Mouse (Mus musculus) hindbrain, embryonic 16.5 days (tissue): ENCODE measurements around the gene Traf1. TPM values are rescaled to one million over a fixed set of nuclear protein-coding genes. Genes with fewer than 3 reads are reported as not detected.

ENCODE experiments used
- ATAC-seq: fragments of 200-750 bp; cut with Nextera tagmentation; 2 replicates; pipeline ENCODE4 v1.8.0; 2017; ENCODE audit warnings: moderate TSS enrichment, moderate library complexity
- H3K27ac ChIP-seq: fragments of 300-500 bp; sonication (generic); 2 replicates; pipeline ENCODE4 v1.5.1; 2014; ENCODE audit warnings: low read depth, mild to moderate bottlenecking, control low read depth, low read length, moderate library complexity
- H3K27me3 ChIP-seq: fragments of 300-500 bp; sonication (generic); replicated peaks from 2 replicates; pipeline ENCODE4 v1.6.1; 2014; ENCODE audit warnings: low read length; ENCODE audit not compliant: control insufficient read depth, insufficient read depth
- H3K36me3 ChIP-seq: fragments of 300-500 bp; sonication (generic); 2 replicates; pipeline ENCODE4 v1.6.1; 2014; ENCODE audit warnings: mild to moderate bottlenecking, low read length, moderate library complexity, mixed read lengths; ENCODE audit not compliant: control insufficient read depth, insufficient read depth
- H3K4me1 ChIP-seq: fragments of 300-500 bp; sonication (generic); 2 replicates; pipeline ENCODE4 v1.6.1; 2014; ENCODE audit warnings: low read depth, low read length; ENCODE audit not compliant: control insufficient read depth, insufficient read depth
- H3K4me2 ChIP-seq: fragments of 300-500 bp; sonication (generic); 2 replicates; pipeline ENCODE4 v1.6.1; 2014; ENCODE audit warnings: mild to moderate bottlenecking, low read length, control low read depth, moderate library complexity
- H3K4me3 ChIP-seq: fragments of 300-500 bp; sonication (generic); 2 replicates; pipeline ENCODE4 v1.5.1; 2014; ENCODE audit warnings: mild to moderate bottlenecking, low read length, control low read depth, moderate library complexity
- H3K9ac ChIP-seq: fragments of 300-500 bp; sonication (generic); 2 replicates; pipeline ENCODE4 v1.6.1; 2014; ENCODE audit warnings: low read depth, mild to moderate bottlenecking, control low read depth, low read length, moderate library complexity
- H3K9me3 ChIP-seq: fragments of 300-500 bp; sonication (generic); 2 replicates; pipeline ENCODE4 v1.6.1; 2014; ENCODE audit warnings: mild to moderate bottlenecking, low read length, moderate library complexity; ENCODE audit not compliant: control insufficient read depth
- WGBS: fragments of 180-500 bp; shearing (Covaris S2); extraction: QIAGEN DNeasy Blood & Tissue Kit; methylation state at CpG from one replicate; pipeline ENCODE4 v1.1.7; 2014; 5-methylcytosine and 5-hydroxymethylcytosine counted together
- polyA plus RNA-seq: library from polyadenylated mRNA; unstranded; fragments of >200 nt; fragmentation: Nextera tagmentation; extraction: Ambion mirVana; gene quantifications from 2 replicates; pipeline ENCODE4 v1.2.1, GENCODE M21; 2015

Gene Traf1
- polyA plus RNA-seq, 1 experiment from 2014 or later = 2.5 TPM

DNA sequence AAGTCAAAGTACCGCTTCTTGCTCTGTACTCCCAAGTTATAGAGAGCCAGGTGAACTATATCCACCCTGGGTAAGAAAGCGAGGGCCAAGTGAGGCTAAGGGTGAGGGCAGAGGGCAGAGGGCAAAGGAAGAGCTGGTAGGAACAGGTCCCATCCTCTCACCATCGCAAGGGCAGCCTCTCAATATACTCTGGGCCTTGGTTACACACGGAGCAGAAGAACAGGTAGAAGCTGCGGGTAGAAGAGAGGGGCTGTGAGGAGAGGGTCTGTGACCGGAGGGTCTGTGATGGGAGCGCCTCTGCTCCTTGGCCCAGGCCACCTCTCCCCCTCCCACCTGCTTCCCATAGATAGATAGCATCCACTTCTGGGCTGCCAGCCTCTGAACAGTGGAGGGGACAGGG lies 58.4 kb downstream of the Traf1 start:
- no peak overlapping the region for H3K27ac ChIP-seq
- no peaks in the 10 kb centered on the region for H3K36me3 ChIP-seq
- no peaks in the 10 kb centered on the region for H3K27me3 ChIP-seq
- no peak for ATAC-seq
- no peak overlapping the region for H3K9ac ChIP-seq
- H3K9me3 ChIP-seq = no peaks in the 10 kb centered on the region
- H3K4me1 ChIP-seq = peaks cover 8% of the 10 kb centered on the region
- WGBS = 93% methylated on average over 7 of the region's 7 CpGs
- no peak overlapping the region for H3K4me3 ChIP-seq
- H3K4me2 ChIP-seq = no peak overlapping the region

DNA sequence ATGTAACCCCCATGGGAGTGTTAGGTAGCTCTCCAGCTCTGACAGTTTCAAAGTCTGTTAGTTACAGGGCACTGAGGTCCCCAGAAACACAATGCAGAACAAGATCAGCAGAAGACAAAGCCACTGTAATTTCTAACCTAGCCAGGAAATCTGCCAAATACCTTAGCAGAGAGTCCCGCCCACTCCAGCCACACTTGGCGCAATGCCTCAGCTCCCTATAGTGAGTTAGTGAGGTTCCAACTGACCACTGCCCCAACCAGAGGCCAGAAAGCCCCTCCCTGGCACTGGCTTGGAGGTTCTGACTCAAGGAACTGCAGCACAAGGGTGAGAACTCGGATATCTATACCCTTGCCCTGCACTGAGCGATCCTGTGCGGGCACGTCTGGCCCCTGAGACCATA lies 58.8 kb downstream of the Traf1 start:
- H3K36me3 ChIP-seq = no peaks in the 10 kb centered on the region
- H3K4me2 ChIP-seq = no peak overlapping the region
- H3K9me3 ChIP-seq = no peaks in the 10 kb centered on the region
- no peaks in the 10 kb centered on the region for H3K27me3 ChIP-seq
- no peak overlapping the region for H3K4me3 ChIP-seq
- no peak overlapping the region for H3K9ac ChIP-seq
- ATAC-seq = no peak
- WGBS = 86% methylated on average over 6 of the region's 6 CpGs
- peaks cover 8% of the 10 kb centered on the region for H3K4me1 ChIP-seq
- no peak overlapping the region for H3K27ac ChIP-seq

DNA sequence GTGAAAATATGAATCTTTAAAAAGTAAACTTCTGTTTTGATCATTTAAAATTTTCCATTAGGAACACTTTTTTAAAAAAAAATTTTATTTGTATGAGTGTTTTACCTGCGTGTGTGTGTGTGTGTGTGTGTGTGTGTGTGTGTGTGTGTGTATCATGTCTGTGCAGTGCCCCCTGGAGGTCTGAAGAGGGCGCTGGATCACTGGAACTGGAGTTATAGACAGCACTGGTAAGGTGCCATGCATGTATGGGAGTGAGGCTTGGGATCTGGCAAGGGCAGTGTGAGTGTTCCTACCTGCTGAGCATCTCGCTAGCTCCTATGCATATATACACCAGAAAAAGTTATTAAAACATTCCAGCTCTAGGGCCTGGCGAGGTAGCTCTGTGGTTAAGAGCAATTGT lies 59.8 kb downstream of the Traf1 start:
- WGBS = 82% methylated on average over 4 of the region's 4 CpGs
- Histone ChIP-seq H3K27me3 (no peaks in the 10 kb centered on the region), H3K9me3 (no peaks in the 10 kb centered on the region), H3K36me3 (no peaks in the 10 kb centered on the region), H3K27ac (no peak overlapping the region), H3K4me2 (no peak overlapping the region), H3K9ac (no peak overlapping the region), H3K4me1 (peaks cover 8% of the 10 kb centered on the region), H3K4me3 (no peak overlapping the region)
- ATAC-seq = no peak

DNA sequence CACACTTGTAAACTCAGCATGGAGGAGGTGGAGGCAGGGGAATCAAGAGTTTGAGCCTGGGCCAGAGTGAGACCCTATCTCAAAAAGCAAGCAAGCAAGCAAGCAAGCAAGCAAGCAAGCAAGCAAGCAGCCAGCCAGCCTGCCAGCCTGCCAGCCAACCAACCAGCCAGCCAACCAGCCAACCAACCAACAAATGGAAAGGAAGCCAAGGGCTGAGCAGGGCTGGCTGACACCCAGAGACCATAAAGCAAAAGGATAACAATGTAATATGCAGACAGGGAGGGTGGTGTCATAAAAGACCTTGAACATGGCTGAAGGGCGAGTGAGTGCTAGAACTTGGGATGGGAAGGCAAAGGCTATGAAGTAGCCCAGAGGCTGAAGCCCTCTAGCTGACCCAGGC lies 61.2 kb downstream of the Traf1 start:
- Histone ChIP-seq H3K27me3 (no peaks in the 10 kb centered on the region), H3K4me3 (no peak overlapping the region), H3K9me3 (no peaks in the 10 kb centered on the region), H3K4me1 (peaks cover 8% of the 10 kb centered on the region), H3K36me3 (no peaks in the 10 kb centered on the region), H3K27ac (no peak overlapping the region), H3K4me2 (no peak overlapping the region), H3K9ac (no peak overlapping the region)
- 84% methylated on average over 1 of the region's 1 CpGs for WGBS
- no peak for ATAC-seq

- Histone ChIP-seq H3K4me2 (no peak overlapping the region), H3K4me1 (peaks cover 8% of the 10 kb centered on the region), H3K9me3 (no peaks in the 10 kb centered on the region), H3K27ac (no peak overlapping the region), H3K36me3 (no peaks in the 10 kb centered on the region), H3K4me3 (no peak overlapping the region), H3K27me3 (no peaks in the 10 kb centered on the region), H3K9ac (no peak overlapping the region)
- no peak for ATAC-seq
- 89% methylated on average over 11 of the region's 11 CpGs for WGBS
These were observed 61.9 kb downstream of the Traf1 start for GRCm38 (mm10) chr2:34899682-34900081.

GRCm38 (mm10) chr2:34897820-34898219 lies 63.8 kb downstream of the Traf1 start:
- H3K9ac ChIP-seq = no peak overlapping the region
- 24% methylated on average over 10 of the region's 10 CpGs for WGBS
- H3K27ac ChIP-seq = no peak overlapping the region
- no peaks in the 10 kb centered on the region for H3K9me3 ChIP-seq
- H3K36me3 ChIP-seq = no peaks in the 10 kb centered on the region
- no peak overlapping the region for H3K4me2 ChIP-seq
- no peaks in the 10 kb centered on the region for H3K27me3 ChIP-seq
- H3K4me1 ChIP-seq = no peaks in the 10 kb centered on the region
- H3K4me3 ChIP-seq = no peak overlapping the region
- no peak for ATAC-seq

- H3K27ac ChIP-seq = no peak overlapping the region
- no peak overlapping the region for H3K4me3 ChIP-seq
- H3K4me2 ChIP-seq = no peak overlapping the region
- no peaks in the 10 kb centered on the region for H3K27me3 ChIP-seq
- no peaks in the 10 kb centered on the region for H3K36me3 ChIP-seq
- H3K4me1 ChIP-seq = no peaks in the 10 kb centered on the region
- no peak for ATAC-seq
- H3K9ac ChIP-seq = no peak overlapping the region
- H3K9me3 ChIP-seq = no peaks in the 10 kb centered on the region
- 85% methylated on average over 17 of the region's 17 CpGs for WGBS
These were observed 64.6 kb downstream of the Traf1 start for GRCm38 (mm10) chr2:34896821-34897460.

DNA sequence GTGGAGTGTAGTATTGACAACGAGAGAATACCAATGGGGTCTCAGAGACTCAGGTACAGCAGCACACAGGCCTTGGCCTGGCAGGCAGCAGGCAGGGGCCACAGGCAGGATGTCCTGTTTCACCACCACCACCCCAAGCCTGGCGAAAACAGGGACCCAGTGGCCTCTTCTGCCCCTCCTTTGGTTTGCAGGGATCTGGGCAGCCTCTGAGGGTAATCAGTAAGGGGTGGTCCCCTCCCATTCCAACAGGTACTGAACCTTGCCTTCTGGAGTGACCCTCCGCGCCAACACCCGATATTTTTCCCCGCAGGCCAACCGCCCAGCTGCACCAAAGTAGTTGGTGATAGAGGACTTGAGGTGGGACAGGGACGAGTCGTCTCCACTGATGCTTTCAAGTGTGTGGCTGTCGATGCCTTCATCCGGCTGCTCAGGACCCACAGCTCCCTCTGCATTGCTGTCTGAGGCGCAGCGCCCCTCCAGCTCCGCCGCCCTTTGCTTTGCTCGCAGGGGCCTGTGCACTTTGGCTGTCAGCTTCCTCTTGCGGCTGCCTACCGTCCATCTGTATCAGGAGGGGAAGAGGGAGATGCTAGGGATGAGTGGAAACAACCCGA lies 66.0 kb downstream of the Traf1 start:
- Histone ChIP-seq H3K36me3 (no peaks in the 10 kb centered on the region), H3K9me3 (no peaks in the 10 kb centered on the region), H3K27ac (no peak overlapping the region), H3K27me3 (no peaks in the 10 kb centered on the region), H3K4me1 (no peaks in the 10 kb centered on the region), H3K9ac (no peak overlapping the region), H3K4me3 (no peak overlapping the region), H3K4me2 (no peak overlapping the region)
- no peak for ATAC-seq
- 85% methylated on average over 19 of the region's 19 CpGs for WGBS

DNA sequence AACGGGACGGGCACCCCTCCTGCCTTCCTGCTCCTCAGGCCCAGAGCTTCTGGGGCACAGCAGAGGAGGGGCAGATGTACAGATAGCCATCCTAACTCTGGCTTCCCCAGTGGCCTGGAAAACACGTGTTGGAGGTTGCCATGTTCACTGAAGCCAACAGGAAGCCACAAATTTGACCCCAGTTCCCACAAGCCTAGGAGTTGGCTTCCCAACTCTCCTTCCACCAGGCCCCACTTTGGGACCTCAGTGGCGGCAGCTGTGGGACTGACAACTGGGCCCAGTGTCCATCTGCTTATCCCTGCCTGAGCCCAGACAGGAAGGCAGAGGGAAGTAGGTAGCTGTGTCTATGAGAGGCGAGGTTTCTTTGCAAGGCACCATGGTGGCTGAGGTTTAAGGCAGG lies 67.6 kb downstream of the Traf1 start:
- no peaks in the 10 kb centered on the region for H3K36me3 ChIP-seq
- ATAC-seq = no peak
- no peak overlapping the region for H3K4me3 ChIP-seq
- no peaks in the 10 kb centered on the region for H3K9me3 ChIP-seq
- H3K27me3 ChIP-seq = no peaks in the 10 kb centered on the region
- no peaks in the 10 kb centered on the region for H3K4me1 ChIP-seq
- H3K9ac ChIP-seq = no peak overlapping the region
- 81% methylated on average over 5 of the region's 5 CpGs for WGBS
- H3K27ac ChIP-seq = no peak overlapping the region
- H3K4me2 ChIP-seq = no peak overlapping the region
